ENCODE assay signal across 16 mouse cellular contexts in genomic region chr9:116083300-116083699, GRCm38 (mm10).
"Had no signal": no experiment of that assay in that cellular context is flagged by ENCODE, and none has a peak within 500 bp of the region (broad histone marks: within the 10 kb centered on the region; RNA-seq: fewer than 3 reads in every experiment).

No protein-coding gene starts in this region.

- H3K27ac ChIP-seq: kidney, postnatal 0 days; layer of hippocampus, adult 2 months; liver, embryonic 14.5 days; lung, embryonic 15.5 days; midbrain, embryonic 10.5 days; neural tube, embryonic 12.5 days; neural tube, embryonic 15.5 days; stomach, postnatal 0 days had no signal

- DNase-seq: layer of hippocampus, adult 9-11 months; midbrain, embryonic 14.5 days; right cerebral cortex, adult 18-20 months; right cerebral cortex, postnatal 25 days; thymus, adult 2 months; thymus, postnatal 14 days; thymus, postnatal 4 days had no signal

- H3K36me3 ChIP-seq: midbrain, embryonic 10.5 days; neural tube, embryonic 12.5 days; neural tube, embryonic 15.5 days had no signal

- H3K4me2 ChIP-seq: lung, embryonic 15.5 days; neural tube, embryonic 12.5 days; neural tube, embryonic 15.5 days had no signal

- H3K4me1 ChIP-seq: midbrain, embryonic 10.5 days; neural tube, embryonic 12.5 days; neural tube, embryonic 15.5 days had no signal

- H3K9ac ChIP-seq: liver, embryonic 14.5 days; lung, embryonic 15.5 days; neural tube, embryonic 12.5 days; neural tube, embryonic 15.5 days had no signal

- H3K27me3 ChIP-seq: lung, embryonic 15.5 days; megakaryocyte, embryonic 14.5 days; neural tube, embryonic 12.5 days; neural tube, embryonic 15.5 days had no signal

- H3K4me3 ChIP-seq: layer of hippocampus, adult 2 months; lung, embryonic 15.5 days; megakaryocyte, embryonic 14.5 days; midbrain, embryonic 10.5 days; neural tube, embryonic 12.5 days; neural tube, embryonic 15.5 days had no signal

- H3K9me3 ChIP-seq: lung, embryonic 15.5 days; midbrain, embryonic 10.5 days; neural tube, embryonic 12.5 days; neural tube, embryonic 15.5 days had no signal
